Mouse (Mus musculus) olfactory bulb, adult 2 months (tissue): ENCODE measurements around the gene Tbc1d2b.

Source experiments
- CTCF ChIP-seq: fragments of 200-500 bp; IDR thresholded peaks from 2 replicates; pipeline ENCODE4 v1.5.1; 2012; ENCODE audit warnings: low read depth, mild to moderate bottlenecking, low read length, moderate library complexity; ENCODE audit not compliant: insufficient read depth
- POLR2A ChIP-seq: fragments of 200-500 bp; IDR thresholded peaks from 2 replicates; pipeline ENCODE4 v1.6.1; 2012; ENCODE audit warnings: mild to moderate bottlenecking, low read depth, low read length, moderate library complexity; ENCODE audit not compliant: insufficient read depth

DNA sequence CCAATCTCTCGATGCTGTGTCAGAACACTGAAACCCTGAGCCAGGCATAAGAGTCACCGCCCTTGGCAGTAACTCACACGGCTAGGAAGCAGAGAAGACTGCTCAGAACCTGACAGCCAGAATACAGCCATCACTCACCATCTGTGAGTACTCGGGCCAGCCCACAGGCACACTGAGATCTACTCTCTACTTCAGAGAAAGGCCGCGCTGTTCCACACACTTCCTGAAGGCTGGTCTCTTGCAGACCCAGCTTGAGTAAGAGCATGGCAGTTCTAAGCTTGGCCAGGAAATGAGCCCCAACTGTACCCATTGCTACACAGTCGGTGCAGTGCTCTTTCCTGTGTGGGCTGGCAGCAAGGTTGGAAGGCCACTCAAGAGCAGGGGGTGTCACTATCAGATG is 27.7 kb downstream of the Tbc1d2b start:
- no peak for TF ChIP-seq CTCF
- TF ChIP-seq POLR2A: no peak
